Mouse (Mus musculus): ENCODE measurements around the gene Gpr31b. TPM values are rescaled to one million over a fixed set of nuclear protein-coding genes. Genes with fewer than 3 reads are reported as not detected.
"Not testable (repeated sequence)": the region's sequence is repeated elsewhere in the genome, so short reads cannot be mapped to it uniquely, and the experiment has no call there.

Gene Gpr31b
- polyA plus RNA-seq, 1 experiment from 2014 or later = not detected

- H3K9me3 ChIP-seq = no peaks in the 10 kb centered on the region
- 2% methylated on average over 10 of the region's 10 CpGs for WGBS
- peaks cover 29% of the 10 kb centered on the region for H3K36me3 ChIP-seq
- peaks cover 14% of the 10 kb centered on the region for H3K4me1 ChIP-seq
- H3K4me3 ChIP-seq = peak overlapping the region; percentile 91
- DNase-seq (ENCODE audit: low spot score) = no peak
- H3K27me3 ChIP-seq (ENCODE audit: insufficient read depth, poor library complexity, severe bottlenecking) = no peaks in the 10 kb centered on the region
- H3K27ac ChIP-seq = peak overlapping the region; percentile 91
Measured at GRCm38 (mm10) chr17:13008528-13008927, 43.6 kb downstream of the Gpr31b start.

GRCm38 (mm10) chr17:13007730-13008425, 44.2 kb downstream of the Gpr31b start:
- under 1% methylated on average over 75 of the region's 76 CpGs for WGBS
- peak; percentile 99 for DNase-seq (ENCODE audit: low spot score)
- Histone ChIP-seq H3K36me3 (peaks cover 22% of the 10 kb centered on the region), H3K4me1 (peaks cover 14% of the 10 kb centered on the region), H3K27ac (peak overlapping the region; percentile 91), H3K27me3 (ENCODE audit: insufficient read depth, poor library complexity, severe bottlenecking) (no peaks in the 10 kb centered on the region), H3K9me3 (no peaks in the 10 kb centered on the region), H3K4me3 (peak overlapping the region; percentile 91)

GRCm38 (mm10) chr17:13006984-13007383, 45.1 kb downstream of the Gpr31b start:
- Histone ChIP-seq H3K27me3 (ENCODE audit: insufficient read depth, poor library complexity, severe bottlenecking) (no peaks in the 10 kb centered on the region), H3K9me3 (no peaks in the 10 kb centered on the region), H3K4me3 (peak overlapping the region; percentile 91), H3K27ac (peak overlapping the region; percentile 91), H3K36me3 (peaks cover 13% of the 10 kb centered on the region), H3K4me1 (peaks cover 14% of the 10 kb centered on the region)
- WGBS = 53% methylated on average over 5 of the region's 5 CpGs
- no peak for DNase-seq (ENCODE audit: low spot score)

GRCm38 (mm10) chr17:13006546-13006945, 45.5 kb downstream of the Gpr31b start, which contains the start of gene Sod2:
Sod2 (plus strand) TSS chr17:13006846.
- 91% methylated on average over 2 of the region's 2 CpGs for WGBS
- not testable (repeated sequence) for H3K27me3 ChIP-seq (ENCODE audit: insufficient read depth, poor library complexity, severe bottlenecking)
- peaks cover 10% of the 10 kb centered on the region for H3K36me3 ChIP-seq

GRCm38 (mm10) chr17:13004436-13004835, 47.7 kb downstream of the Gpr31b start:
- 76% methylated on average over 2 of the region's 2 CpGs for WGBS

More at GRCm38 (mm10) chr17:13006546-13006945, 45.5 kb downstream of the Gpr31b start, which contains the start of gene Sod2:
- not testable (repeated sequence) for H3K9me3 ChIP-seq; DNase-seq (ENCODE audit: low spot score)
- peaks cover 14% of the 10 kb centered on the region for H3K4me1 ChIP-seq
- peak within 1 kb of the TSS; percentile 91 for H3K27ac ChIP-seq
- peak within 1 kb of the TSS; percentile 91 for H3K4me3 ChIP-seq

GRCm38 (mm10) chr17:13002243-13002642, 49.9 kb downstream of the Gpr31b start:
- H3K9me3 ChIP-seq; DNase-seq (ENCODE audit: low spot score): not testable (repeated sequence)
- WGBS = 84% methylated on average over 5 of the region's 5 CpGs

More at GRCm38 (mm10) chr17:13004436-13004835, 47.7 kb downstream of the Gpr31b start:
- H3K27ac ChIP-seq; DNase-seq (ENCODE audit: low spot score); H3K4me3 ChIP-seq; H3K9me3 ChIP-seq; H3K27me3 ChIP-seq (ENCODE audit: insufficient read depth, poor library complexity, severe bottlenecking); H3K36me3 ChIP-seq: not testable (repeated sequence)
- peaks cover 14% of the 10 kb centered on the region for H3K4me1 ChIP-seq

More at GRCm38 (mm10) chr17:13002243-13002642, 49.9 kb downstream of the Gpr31b start:
- not testable (repeated sequence) for H3K4me1 ChIP-seq; H3K27ac ChIP-seq; H3K36me3 ChIP-seq; H3K27me3 ChIP-seq (ENCODE audit: insufficient read depth, poor library complexity, severe bottlenecking); H3K4me3 ChIP-seq

Other genes with a start within 250 kb of the Gpr31b start
- gene Mas1, start 184.2 kb downstream of the Gpr31b start, polyA plus RNA-seq (2016; fragmentation: Nextera tagmentation; extraction: Ambion mirVana) = 0.30 and 0.36 TPM in 2 replicates
- gene Mrgprh, start 176.3 kb downstream of the Gpr31b start, polyA plus RNA-seq (2016; fragmentation: Nextera tagmentation; extraction: Ambion mirVana) = 0.07 TPM in 1 of 2 replicates, not detected in the other
- gene Pnldc1, start 142.1 kb downstream of the Gpr31b start, polyA plus RNA-seq (2016; fragmentation: Nextera tagmentation; extraction: Ambion mirVana) = 1.4 and 2.5 TPM in 2 replicates
- gene Tcp1, start 136.6 kb downstream of the Gpr31b start, polyA plus RNA-seq (2016; fragmentation: Nextera tagmentation; extraction: Ambion mirVana) = 440 and 487 TPM in 2 replicates
- gene Mrpl18, start 136.0 kb downstream of the Gpr31b start, polyA plus RNA-seq (2016; fragmentation: Nextera tagmentation; extraction: Ambion mirVana) = 203 and 208 TPM in 2 replicates
- gene Acat3, start 111.7 kb downstream of the Gpr31b start, polyA plus RNA-seq (2016; fragmentation: Nextera tagmentation; extraction: Ambion mirVana) = 0.30 and 0.31 TPM in 2 replicates
- 95.8 and 146 TPM in 2 replicates for gene Acat2, start 91.5 kb downstream of the Gpr31b start, polyA plus RNA-seq (2016; fragmentation: Nextera tagmentation; extraction: Ambion mirVana)
- gene Wtap, start 58.1 kb downstream of the Gpr31b start, polyA plus RNA-seq (2016; fragmentation: Nextera tagmentation; extraction: Ambion mirVana) = 74.4 and 87.6 TPM in 2 replicates
- gene Sod2, start 45.5 kb downstream of the Gpr31b start, polyA plus RNA-seq (2016; fragmentation: Nextera tagmentation; extraction: Ambion mirVana) = 213 and 293 TPM in 2 replicates
- 0.17 TPM in 1 of 2 replicates, not detected in the other for gene Tcp10b, start 8.8 kb upstream of the Gpr31b start, polyA plus RNA-seq (2016; fragmentation: Nextera tagmentation; extraction: Ambion mirVana)
- gene Unc93a, start 79.5 kb upstream of the Gpr31b start, polyA plus RNA-seq (2016; fragmentation: Nextera tagmentation; extraction: Ambion mirVana) = not detected in 2 replicates
- gene Smok2a, start 168.9 kb upstream of the Gpr31b start, polyA plus RNA-seq (2016; fragmentation: Nextera tagmentation; extraction: Ambion mirVana) = not detected in 2 replicates
- gene Smok2b, start 178.0 kb upstream of the Gpr31b start, polyA plus RNA-seq (2016; fragmentation: Nextera tagmentation; extraction: Ambion mirVana) = not detected in 2 replicates

Data from heart, embryonic 10.5 days (tissue).